Mouse (Mus musculus): ENCODE data around the gene Cd5.

Gene Cd5

GRCm38 (mm10) chr19:10701013-10701726, 37.6 kb downstream of the Cd5 start:
- DNase-seq (ENCODE audit: low spot score) = no peak

GRCm38 (mm10) chr19:10699851-10700250, 39.0 kb downstream of the Cd5 start:
- DNase-seq (ENCODE audit: low spot score) = no peak

DNA sequence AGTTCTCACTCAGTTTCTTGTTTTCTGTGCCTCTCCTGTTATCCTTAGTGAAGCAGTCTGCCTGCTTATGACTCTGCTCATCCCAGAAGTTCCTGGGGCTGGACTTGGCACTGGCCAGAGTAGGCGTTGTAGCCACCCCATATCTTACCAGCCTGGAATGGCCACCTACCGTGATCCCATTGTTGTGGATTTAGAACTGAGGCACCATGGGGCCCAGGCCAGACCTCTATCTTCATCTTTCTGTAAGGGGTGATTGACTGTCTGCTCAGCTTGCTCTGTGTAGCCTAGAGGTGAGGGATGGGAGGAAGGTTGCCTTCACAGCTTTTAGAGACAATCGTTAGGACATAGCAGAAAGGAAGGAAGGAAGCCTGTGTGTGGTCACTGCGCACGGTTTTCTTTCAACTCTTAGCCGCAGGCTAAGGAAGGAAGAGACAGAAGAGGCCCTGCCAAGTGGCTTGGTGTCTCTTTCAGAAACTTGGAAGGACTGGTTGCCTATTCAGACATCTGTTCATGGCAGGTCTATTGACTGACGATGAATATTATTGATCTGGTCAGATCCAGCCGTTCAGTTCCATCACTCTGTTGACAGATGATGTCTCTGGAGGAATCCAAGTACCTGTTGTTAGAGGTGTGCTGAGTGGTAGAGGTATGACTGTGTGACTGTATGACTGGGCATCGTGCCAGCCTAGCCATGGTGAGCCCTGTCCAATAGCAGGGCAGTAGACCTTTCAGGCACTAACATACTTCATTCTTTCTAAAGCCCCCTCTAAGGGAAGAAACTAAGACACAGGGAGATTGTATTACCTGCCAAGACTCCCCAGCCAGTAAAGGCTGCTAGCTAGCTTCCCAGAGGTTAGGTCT, 40.4 kb downstream of the Cd5 start:
- no peak for DNase-seq (ENCODE audit: low spot score)

DNA sequence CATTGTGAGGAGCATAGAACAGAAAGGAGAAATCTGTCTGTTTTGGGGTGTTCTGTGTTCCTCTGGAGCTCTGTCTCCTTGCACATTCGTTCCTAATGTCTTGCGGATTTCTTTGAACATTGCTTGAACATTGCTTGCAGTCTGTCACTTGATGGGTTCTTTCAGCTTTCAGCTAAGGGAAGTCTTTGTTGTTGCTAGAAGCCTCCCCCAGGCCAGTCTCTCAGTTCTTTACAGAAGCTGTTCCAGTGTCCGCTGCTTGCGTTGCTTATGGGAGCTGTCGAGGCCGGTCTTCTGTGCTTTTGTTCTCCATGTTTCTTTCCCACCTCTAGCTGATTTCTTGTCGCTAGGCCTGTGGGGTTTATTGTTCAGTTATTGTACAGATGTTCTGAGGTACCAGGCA, 43.0 kb downstream of the Cd5 start:
- DNase-seq (ENCODE audit: low spot score) = no peak

DNA sequence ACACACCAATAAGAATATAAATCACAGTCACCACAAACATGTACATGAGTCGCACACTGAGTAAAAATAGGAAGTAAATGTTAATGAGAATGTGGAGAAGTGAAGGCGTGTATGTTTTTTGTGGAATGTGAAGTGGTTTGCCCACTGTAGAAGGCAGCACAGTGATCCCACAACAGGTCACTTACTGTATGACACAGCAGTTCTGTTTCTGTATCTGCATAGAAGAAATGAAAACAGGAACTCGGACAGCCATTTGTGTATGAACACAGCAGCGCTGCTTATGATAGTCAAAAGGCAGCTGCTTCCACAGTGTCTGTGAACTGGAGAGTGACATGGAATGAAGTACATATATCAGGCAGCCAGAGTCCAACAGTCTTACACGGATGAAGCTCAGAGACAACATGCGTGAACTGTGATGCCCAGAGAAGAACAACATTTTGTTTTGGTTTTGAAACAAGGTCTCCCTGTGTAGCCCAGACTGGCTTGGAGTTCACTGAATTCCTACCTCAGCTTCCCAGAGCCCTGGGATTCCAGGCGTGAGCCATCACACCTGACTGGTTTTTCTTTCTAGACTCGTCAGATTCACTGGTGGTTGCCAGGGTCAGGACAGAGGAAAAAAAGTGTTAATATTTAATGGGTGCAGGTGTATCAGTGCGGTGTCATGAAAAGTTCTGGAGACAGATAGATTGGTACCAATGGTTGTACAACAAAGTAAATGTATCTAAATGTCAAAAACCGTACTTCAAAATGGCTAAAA, 44.7 kb downstream of the Cd5 start:
- DNase-seq (ENCODE audit: low spot score) = no peak

GRCm38 (mm10) chr19:10692361-10692760, 46.4 kb downstream of the Cd5 start:
- DNase-seq (ENCODE audit: low spot score) = no peak

DNA sequence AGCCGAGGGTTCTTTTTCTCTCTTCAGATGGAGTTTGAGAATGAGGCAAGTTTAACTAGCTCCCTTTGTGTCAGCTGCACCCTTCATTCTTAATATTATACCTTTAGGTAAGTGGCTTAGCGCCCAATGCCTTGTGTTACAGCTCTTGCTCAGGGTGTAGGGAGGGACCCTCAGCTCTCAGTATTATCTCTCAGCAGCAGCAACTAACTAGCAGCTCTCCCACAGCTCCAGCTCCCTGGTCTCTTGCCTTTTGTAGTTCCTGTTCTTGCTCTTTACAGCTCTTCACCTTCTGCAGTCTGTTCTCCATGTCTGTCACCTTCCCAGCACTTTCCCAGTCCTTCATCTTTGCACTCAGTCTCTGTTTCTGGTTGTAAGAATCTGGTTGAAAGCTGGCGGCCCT, 47.1 kb downstream of the Cd5 start:
- DNase-seq (ENCODE audit: low spot score) = no peak

GRCm38 (mm10) chr19:10691121-10691520, 47.7 kb downstream of the Cd5 start:
- DNase-seq (ENCODE audit: low spot score) = no peak

- no peak for DNase-seq (ENCODE audit: low spot score)
These were observed 48.5 kb downstream of the Cd5 start for GRCm38 (mm10) chr19:10690336-10690735.

- DNase-seq (ENCODE audit: low spot score) = no peak
These were observed 49.2 kb downstream of the Cd5 start for GRCm38 (mm10) chr19:10689470-10690166.

GRCm38 (mm10) chr19:10688537-10689352, 50.1 kb downstream of the Cd5 start, which contains the start of gene Vps37c:
Gene Vps37c (plus strand): TSS chr19:10688735.
- peak; percentile 95 for DNase-seq (ENCODE audit: low spot score)

DNA sequence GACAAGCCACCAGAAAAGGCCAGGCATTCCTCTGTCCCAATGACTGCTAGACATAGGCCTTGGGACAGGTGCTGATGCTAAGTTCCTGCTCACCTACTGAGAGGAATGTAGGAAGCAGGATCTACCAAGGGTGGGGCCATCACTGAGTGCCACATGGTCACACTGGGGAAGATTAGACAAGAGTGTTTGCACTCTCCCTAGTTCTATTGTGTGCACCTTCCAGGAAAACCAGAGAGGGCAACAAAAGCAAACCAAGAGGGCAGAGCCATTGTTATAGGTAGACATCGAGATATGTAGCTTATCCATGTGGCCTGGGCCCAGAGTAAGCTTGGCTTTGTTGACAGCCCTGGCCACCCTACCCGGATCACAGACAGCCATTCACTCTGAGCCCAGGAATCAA, 53.1 kb downstream of the Cd5 start:
- no peak for DNase-seq (ENCODE audit: low spot score)

GRCm38 (mm10) chr19:10685081-10685480, 53.7 kb downstream of the Cd5 start:
- DNase-seq (ENCODE audit: low spot score) = no peak

- DNase-seq (ENCODE audit: low spot score) = no peak
These were observed 57.2 kb downstream of the Cd5 start for GRCm38 (mm10) chr19:10681571-10681970.

GRCm38 (mm10) chr19:10678772-10679067, 60.1 kb downstream of the Cd5 start:
- DNase-seq (ENCODE audit: low spot score) = no peak

DNA sequence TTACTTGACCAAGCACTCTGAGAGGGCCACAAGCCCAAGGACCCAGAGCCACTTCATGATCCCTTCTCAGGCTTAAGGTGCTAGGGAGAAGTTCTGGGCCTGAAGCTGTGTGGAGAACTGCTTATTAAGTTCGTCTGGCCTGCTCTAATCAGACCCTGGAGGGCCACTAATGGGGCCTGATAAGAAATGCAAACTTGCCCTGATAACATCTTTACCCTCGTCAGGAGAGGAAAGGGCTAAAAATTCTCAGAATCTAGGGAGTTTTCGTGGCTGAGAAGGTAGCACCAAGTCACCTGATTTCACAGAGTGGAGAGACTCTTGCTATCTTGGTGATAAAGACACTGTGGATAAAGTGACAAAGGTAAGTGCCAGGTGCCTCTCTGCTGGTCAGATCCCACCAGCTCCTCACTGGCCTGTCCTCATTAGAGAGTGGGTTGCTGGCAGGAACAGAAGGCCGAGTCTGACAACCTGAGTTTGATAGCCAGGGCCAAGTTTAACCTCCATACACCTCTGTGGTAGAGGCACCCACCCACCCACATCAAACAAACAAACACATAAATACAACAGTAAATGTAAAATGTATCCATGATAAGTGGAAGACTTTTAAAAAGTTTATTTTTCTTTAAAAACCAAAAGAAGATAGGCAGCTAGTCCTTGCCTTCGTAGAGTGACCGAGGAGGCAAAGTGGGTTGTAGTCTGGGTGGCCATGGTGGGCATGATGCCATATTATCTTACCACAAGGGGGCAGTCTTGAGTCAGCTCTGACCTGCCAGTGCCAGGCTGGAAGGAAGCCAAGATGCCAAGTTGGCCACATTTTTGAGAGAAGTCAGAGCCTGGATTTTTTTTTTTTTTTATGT, 60.7 kb downstream of the Cd5 start, which contains the start of gene Pga5:
Gene Pga5 (minus strand): TSS at position 157 of the 857 bp plus-strand sequence.
- peak; percentile 71 for DNase-seq (ENCODE audit: low spot score)

DNA sequence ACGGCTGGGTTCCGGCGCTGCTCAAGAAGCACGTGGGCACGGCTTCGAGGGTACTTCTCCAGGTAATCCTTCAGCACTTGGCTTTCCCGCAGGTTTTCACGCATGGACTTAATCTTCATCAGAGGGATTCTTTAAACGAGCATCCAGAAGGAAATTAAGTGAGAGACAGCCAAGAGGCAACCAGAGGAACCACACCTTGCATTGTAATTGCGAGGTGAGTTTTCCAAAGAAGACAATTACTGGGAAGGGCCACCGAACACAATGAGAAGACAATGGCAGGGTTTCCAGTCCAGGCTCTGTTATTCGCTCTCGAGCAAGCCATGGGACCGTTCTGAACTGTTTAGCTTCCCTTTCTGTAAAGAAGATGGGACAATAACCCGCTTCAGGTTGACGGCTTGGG, 62.1 kb downstream of the Cd5 start:
- no peak for DNase-seq (ENCODE audit: low spot score)

DNA sequence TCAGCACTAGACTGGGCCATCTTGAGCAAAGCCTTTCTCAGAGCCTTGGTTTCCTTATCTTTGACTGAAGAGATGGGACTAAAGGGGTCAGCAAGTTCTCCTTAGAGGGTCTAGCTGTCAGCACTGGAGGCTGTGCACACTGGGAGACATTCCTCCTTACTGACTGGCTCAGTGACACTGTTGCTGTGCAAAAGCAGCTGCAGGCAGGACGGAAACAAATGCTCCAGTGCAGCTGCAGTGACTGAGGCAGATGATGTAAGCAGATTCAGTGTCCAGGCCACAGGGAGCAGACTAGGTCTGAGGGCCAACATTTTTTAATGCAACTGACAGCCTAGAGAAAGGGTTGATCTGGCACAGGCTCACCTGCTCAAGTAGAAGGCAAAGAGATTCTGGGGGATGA, 65.5 kb downstream of the Cd5 start:
- DNase-seq (ENCODE audit: low spot score) = no peak

DNA sequence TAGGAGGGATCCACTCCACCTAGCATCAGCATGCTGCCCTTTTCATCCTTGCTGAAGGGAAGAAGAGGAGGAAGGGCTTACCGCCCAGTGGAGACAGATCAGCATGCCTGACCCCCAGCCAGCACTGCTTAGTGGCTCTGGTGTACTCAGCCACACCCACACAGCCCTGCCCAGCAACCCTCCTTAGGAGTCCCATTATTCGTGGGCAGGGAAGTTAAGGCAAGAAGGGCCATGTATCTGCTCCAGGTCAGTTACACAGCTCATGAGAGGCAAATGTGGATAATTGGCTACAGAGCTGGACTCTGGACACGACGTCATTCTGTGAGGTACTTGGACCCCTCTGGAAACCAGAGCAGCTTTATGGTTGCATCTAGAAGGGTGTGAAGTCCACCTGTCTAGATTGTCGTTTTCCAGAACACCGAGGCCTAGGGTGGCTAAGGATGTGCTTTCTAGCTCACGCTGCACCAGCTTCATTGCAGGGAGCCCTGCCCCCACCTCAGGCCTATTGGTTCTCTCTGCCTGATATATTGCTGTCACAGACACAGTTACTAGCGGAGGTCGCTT, 66.9 kb downstream of the Cd5 start:
- no peak for DNase-seq (ENCODE audit: low spot score)

DNA sequence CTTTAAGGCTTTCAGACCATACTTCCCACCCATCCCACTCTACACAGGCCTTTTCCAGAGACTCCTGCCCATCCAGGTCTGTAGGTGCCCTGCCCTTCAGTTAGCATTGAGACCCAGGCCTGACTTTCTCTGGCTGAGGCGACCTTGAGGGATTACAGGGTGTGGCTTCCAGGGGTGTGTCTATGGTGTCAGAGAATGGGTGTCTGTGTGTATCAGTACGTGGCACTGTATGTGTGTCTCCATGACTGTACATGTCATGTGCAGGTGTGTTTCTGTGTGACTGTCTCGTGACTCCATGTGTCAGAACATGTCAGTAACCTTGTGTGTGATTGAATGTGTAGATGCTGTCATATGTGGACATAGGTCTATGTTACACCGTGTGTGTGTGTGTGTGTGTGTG, 67.5 kb downstream of the Cd5 start:
- no peak for DNase-seq (ENCODE audit: low spot score)

Measured in ovary, postnatal 10 days (tissue).